Mouse (Mus musculus) small intestine, adult 2 months (tissue): Measurements from ENCODE around the gene Hsf5. TPM values are rescaled to one million over a fixed set of nuclear protein-coding genes. Genes with fewer than 3 reads are reported as not detected.

Experiments
- H3K27ac ChIP-seq: fragments of 200-500 bp; 2 replicates; pipeline ENCODE4 v1.5.1; 2012; ENCODE audit warnings: low read depth, low read length, control low read depth, inconsistent platforms; ENCODE audit not compliant: insufficient read depth
- H3K27me3 ChIP-seq: fragments of 200-500 bp; 2 replicates; pipeline ENCODE4 v1.6.1; 2012; ENCODE audit warnings: mild to moderate bottlenecking, moderate library complexity, low read length, inconsistent platforms; ENCODE audit not compliant: control insufficient read depth, insufficient read depth
- H3K36me3 ChIP-seq: fragments of 200-500 bp; 2 replicates; pipeline ENCODE4 v1.6.1; 2012; ENCODE audit warnings: mild to moderate bottlenecking, low read length, control low read depth, inconsistent platforms; ENCODE audit not compliant: control insufficient read depth, insufficient read depth
- H3K4me1 ChIP-seq: fragments of 200-500 bp; 2 replicates; pipeline ENCODE4 v1.6.1; 2012; ENCODE audit warnings: low read length, inconsistent platforms, mixed read lengths; ENCODE audit not compliant: control insufficient read depth, insufficient read depth, insufficient read length
- H3K4me3 ChIP-seq: fragments of 200-500 bp; 2 replicates; pipeline ENCODE4 v1.5.1; 2012; ENCODE audit warnings: low read depth, mild to moderate bottlenecking, control low read depth, inconsistent platforms, low read length, moderate library complexity
- CTCF ChIP-seq: fragments of 200-500 bp; IDR thresholded peaks from 2 replicates; pipeline ENCODE4 v1.5.1; 2012; ENCODE audit warnings: low read depth, mild to moderate bottlenecking, control low read depth, inconsistent platforms, low read length, moderate library complexity, mixed read lengths; ENCODE audit not compliant: insufficient replicate concordance, insufficient read length; ENCODE audit errors: extremely low read depth
- POLR2A ChIP-seq: fragments of 200-500 bp; IDR thresholded peaks from 2 replicates; pipeline ENCODE4 v1.6.1; 2012; ENCODE audit warnings: low read depth, mild to moderate bottlenecking, control low read depth, inconsistent platforms, low read length, moderate library complexity
- WGBS: fragments of 180-500 bp; shearing (Covaris S2); methylation state at CpG from one replicate; pipeline ENCODE4 v1.1.7; 2018; 5-methylcytosine and 5-hydroxymethylcytosine counted together
- polyA plus RNA-seq: library from polyadenylated mRNA; depleted of rRNA; stranded (reverse); fragments of >200 nt; gene quantifications from 2 replicates; pipeline ENCODE4 v1.2.3, GENCODE M21; 2012

The Hsf5 gene
- polyA plus RNA-seq, 1 experiment, result 0.34 TPM

DNA sequence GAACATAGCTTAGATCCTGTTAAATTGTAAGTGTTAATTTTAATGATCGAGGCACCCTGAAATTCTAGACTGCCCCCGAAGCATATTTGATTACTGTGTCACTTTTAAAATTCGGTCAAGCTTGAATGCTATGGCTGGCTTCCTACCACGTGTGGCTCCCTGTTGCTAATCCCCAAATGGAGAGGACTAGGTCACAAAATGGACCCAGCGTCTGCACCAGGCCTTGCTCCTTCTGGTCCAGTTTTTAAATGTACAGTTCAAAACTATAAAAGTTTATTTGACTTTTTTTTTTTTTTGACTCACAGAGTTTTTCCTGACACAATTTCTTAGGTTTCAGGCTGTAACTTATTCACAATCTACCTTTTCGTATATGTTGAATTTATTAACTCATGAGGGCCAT, 48.3 kb downstream of the Hsf5 start:
- 22% methylated on average over 6 of the region's 6 CpGs for WGBS

DNA sequence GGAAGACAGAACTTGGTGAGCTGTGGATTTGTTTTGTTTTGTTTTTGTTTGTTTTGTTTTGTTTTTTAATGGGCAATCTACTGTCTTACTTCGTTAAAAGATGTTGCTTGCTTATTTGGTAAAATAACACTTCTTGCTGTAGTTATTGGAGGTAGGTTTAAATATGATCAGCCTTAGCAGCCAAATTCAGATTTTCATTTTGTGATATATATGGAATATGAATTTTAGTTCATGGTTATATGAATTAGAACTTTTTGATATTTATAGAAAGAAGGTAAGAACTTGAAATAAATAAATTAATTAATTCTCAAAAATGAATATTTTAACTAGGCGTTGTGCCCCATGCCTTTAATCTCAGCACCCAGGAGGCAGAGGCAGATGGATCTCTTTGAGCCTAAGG, 48.7 kb downstream of the Hsf5 start:
- TF ChIP-seq CTCF (no peak), POLR2A (no peak)
- WGBS, result 25% methylated on average over 2 of the region's 2 CpGs

More for the DNA sequence above, 48.3 kb downstream of the Hsf5 start:
- H3K36me3 ChIP-seq, result peaks cover 3% of the 10 kb centered on the region; the same call in 1 of the 2 replicates
- H3K27me3 ChIP-seq, result no peaks in the 10 kb centered on the region
- H3K4me1 ChIP-seq, result peaks cover 4% of the 10 kb centered on the region; the same call in 1 of the 2 replicates
- TF ChIP-seq POLR2A (no peak), CTCF (no peak)
- H3K27ac ChIP-seq, result no peak overlapping the region
- H3K4me3 ChIP-seq, result peak overlapping the region; percentile 41

GRCm38 (mm10) chr11:87666256-87667035, 49.5 kb downstream of the Hsf5 start:
- Histone ChIP-seq H3K36me3 (peaks cover 3% of the 10 kb centered on the region; the same call in 1 of the 2 replicates), H3K27ac (peak overlapping the region; percentile 77), H3K27me3 (no peaks in the 10 kb centered on the region), H3K4me3 (peak overlapping the region; percentile 75), H3K4me1 (peaks cover 4% of the 10 kb centered on the region; the same call in 1 of the 2 replicates)
- TF ChIP-seq POLR2A (no peak), CTCF (no peak)
- 19% methylated on average over 12 of the region's 12 CpGs for whole genome bisulfite sequencing

More for the DNA sequence above, 48.7 kb downstream of the Hsf5 start:
- Histone ChIP-seq H3K4me1 (peaks cover 4% of the 10 kb centered on the region; the same call in 1 of the 2 replicates), H3K4me3 (peak overlapping the region; percentile 43; the same call in 1 of the 2 replicates), H3K27ac (no peak overlapping the region), H3K36me3 (peaks cover 3% of the 10 kb centered on the region; the same call in 1 of the 2 replicates), H3K27me3 (no peaks in the 10 kb centered on the region)

DNA sequence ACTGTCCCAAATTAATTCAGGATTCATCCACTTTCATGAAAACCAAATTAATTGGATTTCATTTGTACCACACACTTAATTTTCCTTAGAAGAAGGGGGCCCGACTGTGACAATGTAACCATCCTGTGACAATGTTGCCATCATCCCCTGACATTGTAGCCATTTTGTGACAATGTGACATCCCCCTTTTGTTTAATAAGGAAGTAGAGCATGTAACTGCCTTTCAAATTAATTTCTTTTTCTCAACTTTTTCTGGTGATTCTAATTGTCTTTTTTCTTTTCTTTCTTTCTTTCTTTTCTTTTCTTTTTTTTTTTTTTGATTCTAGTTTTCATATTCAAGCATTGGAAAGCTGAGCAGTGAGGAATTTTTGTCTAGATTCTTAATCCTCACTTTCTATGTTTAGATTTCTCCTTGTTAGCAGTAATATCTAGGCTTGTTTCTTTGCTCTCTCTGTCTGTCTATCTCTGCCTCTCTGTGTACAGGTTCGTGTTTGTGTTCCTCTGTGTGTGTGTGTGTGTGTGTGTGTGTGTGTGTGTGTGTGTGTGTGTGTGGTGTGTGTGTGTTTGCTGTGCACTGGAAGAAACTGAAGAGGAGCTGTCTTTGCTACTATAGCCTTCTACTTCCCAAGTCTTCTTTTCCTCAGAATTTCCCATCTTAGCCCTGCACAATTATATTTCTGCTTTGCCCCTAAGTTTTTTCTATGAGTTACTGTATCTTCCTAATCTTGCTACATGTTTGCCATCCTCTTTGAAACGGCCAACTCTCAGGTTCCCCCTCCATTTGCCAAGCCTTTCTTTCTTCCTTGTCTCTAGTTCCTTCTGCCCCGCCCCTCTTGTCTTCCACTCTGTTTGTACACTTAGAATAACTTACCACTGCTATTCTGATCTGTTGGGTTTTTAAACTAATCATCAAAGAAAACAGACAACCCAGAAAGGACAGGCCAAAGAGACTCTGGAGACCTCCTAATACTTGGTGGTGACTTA, 50.4 kb downstream of the Hsf5 start:
- peaks cover 5% of the 10 kb centered on the region; the same call in 1 of the 2 replicates for H3K36me3 ChIP-seq
- no peaks in the 10 kb centered on the region for H3K27me3 ChIP-seq
- 13% methylated on average over 4 of the region's 4 CpGs for WGBS
- no peak for TF ChIP-seq POLR2A
- TF ChIP-seq CTCF, result no peak
- H3K4me1 ChIP-seq, result peaks cover 7% of the 10 kb centered on the region; the same call in 1 of the 2 replicates
- H3K27ac ChIP-seq, result peak overlapping the region; percentile 71
- no peak overlapping the region for H3K4me3 ChIP-seq

DNA sequence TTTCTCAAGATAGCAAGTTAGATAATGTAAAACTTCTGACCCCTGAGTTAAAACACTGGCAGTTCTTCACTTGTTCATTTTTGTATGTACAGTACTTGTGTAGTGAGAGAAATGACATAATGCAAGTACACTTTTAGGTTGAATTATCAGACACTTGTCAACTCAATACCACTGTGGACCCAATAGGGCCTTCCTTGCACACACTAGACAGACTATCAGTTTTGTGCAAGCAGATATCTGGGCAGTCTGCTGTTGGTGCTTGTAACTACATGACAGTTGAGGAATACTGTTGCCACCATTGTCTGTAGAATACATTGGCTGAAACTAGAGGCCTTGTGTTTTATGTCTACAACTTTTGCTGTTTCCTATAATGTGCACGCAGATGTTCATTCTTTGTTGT, 56.3 kb downstream of the Hsf5 start:
- Histone ChIP-seq H3K4me1 (peaks cover 13% of the 10 kb centered on the region; the same call in 1 of the 2 replicates), H3K27ac (no peak overlapping the region), H3K27me3 (no peaks in the 10 kb centered on the region), H3K36me3 (0 out of 2 replicates have a peak, but pooled peaks cover 4% of the 10 kb centered on the region), H3K4me3 (no peak overlapping the region)
- TF ChIP-seq POLR2A (no peak), CTCF (no peak)
- 27% methylated on average over 1 of the region's 1 CpGs for WGBS

DNA sequence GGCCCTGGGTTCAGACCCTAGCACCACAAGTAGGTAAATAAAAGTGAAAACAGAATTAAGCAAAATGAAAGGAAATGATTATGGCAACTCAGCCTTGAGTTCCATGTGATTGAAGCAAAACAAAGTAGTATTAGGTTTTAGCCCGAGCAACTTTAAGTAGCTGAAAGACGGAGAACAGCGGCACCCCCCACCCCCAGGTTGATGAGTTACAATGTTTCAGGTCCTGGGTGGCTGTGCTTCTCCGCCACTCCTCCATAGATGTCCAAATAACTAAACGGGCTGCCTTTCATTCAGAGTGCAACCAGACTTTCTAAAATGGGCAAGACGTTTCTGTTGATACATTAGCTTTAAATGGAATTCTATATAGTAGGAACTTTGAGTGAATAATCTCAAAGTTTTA, 58.6 kb downstream of the Hsf5 start:
- WGBS, result 40% methylated on average over 6 of the region's 6 CpGs
- TF ChIP-seq POLR2A (no peak), CTCF (no peak)
- peaks cover 15% of the 10 kb centered on the region; the same call in 1 of the 2 replicates for H3K4me1 ChIP-seq
- no peaks in the 10 kb centered on the region for H3K27me3 ChIP-seq
- no peak overlapping the region for H3K4me3 ChIP-seq
- 0 out of 2 replicates have a peak, but pooled peaks cover 4% of the 10 kb centered on the region for H3K36me3 ChIP-seq
- H3K27ac ChIP-seq, result no peak overlapping the region
